Mouse (Mus musculus): Measurements from ENCODE around the gene Spata2.

Spata2 gene

DNA sequence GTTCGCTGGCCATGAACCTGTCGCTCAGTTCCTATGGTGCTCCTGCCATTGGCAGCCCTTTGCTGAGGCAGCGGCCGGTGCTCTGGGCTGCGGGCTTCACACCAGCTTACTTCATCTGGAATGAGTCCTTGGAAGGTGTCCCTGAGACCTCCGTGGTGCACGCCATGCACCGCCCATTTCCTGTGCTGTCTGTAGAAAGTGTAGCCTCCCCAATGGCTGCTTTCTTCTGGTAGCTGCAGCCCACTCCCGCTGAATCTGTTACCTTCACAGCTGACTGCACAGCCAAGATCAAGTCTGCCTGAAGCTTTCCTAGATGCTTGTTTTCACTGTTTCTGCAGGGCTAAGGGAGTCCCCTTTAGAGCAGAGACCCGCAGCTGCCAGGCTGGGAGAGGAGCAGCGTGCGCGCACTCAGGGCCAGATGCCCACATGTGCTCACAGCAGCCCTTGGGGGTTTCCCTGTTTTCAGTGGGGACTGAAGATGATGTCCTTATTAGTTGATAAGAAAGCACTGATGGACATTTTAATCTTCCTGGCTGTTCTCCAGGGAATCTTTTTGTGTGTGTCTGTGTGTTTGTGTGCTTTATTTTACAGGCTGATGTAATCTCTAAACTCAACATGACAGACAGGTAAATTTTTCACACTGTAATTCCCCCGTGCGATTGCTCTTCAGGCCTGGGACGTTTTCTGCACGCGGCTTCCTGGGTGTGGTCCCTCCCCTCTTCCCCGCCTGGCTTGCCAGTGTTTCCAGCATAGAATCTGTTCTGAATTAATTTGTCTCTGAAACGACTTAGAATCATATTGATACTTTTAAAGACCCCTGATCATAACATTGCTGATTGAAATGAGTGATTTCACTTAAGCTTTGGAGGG is 46.5 kb downstream of the Spata2 start:
- no peak for DNase-seq

DNA sequence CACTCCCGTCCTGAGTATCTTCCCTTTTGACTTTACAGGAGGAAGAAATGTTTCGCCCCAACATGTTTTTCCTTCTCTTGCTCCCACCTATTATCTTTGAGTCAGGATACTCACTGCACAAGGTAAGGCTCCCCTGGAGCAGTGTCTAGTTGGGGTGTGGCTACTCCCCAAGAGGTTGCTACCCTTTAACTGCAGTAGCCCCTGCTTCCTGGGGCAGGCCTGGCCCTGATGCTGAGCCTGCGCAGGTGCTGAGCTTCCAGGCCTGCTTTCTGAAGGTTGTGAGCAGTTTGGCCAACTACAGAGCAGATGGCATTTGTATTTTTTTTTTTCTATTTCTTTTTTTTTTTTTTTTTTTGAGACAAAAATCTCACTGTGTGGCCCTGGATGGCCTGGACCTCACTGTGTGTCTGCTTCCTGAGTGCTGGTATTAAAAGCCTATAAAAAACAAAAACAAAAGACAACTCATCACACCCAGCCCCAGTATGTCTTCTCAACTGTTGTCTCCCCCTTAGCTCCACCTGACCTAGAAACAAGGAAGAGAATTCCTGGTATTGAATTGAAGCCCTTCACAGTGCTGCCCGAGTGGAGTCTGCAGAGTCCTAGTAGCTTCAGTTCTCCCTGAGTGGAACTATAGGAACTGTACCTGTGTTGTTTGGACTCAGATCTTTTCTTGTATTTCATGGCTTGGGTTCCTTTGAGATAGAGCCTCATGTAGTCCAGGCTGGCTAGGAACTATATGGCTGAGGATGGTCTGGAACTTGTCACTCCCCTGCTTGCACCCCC is 49.1 kb downstream of the Spata2 start:
- no peak for DNase-seq

DNA sequence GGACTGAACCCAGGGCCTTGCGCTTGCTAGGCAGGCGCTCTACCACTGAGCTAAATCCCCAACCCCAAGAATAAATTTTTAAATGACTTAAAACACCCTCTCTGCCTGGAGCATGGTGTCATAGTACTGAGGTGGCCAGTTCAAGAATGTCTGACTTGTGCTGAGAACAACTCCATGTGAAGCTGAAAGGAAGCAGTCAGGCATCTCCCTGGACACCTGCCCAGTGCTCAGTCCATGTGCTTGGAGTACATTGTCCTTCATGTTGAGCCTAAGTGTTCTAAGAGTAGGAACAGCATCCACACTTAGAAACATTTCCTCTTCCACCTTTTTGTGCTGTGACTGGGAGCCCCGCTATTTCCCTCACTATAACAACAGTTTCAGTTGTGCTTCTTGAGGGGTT is 53.3 kb downstream of the Spata2 start:
- DNase-seq: no peak

DNA sequence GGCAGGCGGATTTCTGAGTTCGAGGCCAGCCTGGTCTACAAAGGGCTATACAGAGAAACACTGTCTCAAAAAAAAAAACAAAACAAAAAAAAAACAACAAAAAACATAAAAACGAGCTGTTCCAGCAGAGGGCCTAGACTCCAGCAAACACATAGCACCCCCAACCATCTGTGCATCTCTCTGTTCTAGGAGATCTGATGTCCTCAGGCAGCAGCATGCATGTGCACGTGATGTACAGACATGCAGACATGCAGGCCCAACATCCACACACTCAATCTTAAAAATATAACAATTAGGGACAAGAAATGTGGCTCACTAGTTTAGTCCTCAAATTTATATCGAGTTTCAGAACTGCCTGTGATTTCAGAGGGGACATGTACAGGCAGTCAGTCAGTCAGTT is 56.3 kb downstream of the Spata2 start:
- DNase-seq: peak; percentile 83

DNA sequence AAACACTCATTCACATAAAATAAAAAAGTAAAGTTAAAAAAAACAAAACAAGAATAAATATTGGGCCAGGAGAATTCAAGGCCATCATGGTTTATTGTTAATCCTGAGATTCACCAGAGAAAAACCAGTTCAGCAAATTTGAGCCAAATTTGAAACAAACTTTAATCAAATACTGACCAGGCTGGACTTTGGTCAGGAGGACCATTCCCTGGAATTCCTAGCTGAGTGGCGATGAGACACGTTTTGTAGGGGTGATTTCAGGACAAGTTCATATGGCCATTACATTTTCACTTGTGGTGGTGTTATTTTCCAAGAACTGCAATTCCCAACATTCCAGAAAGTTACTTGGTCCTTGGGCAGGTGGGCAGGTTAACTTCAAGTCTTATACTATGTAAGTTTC is 57.1 kb downstream of the Spata2 start:
- DNase-seq: no peak

DNA sequence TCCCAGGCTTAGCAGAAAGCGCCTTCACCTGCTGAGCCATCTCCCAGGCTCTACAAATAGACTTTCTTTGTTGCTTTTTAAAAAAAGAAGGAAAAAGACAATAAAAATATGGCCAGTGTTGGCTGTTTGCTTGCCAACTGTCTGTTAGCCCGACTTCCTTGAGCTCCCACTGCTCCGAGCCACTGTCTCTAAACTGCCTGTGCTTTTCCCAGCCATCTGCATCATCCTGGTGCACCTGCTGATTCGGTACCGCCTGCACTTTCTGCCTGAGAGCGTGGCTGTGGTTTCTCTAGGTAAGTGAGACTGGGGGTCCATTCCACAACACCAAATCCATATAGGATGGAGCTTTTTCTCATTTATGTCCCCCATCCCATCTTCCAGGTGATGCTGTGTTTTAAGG is 58.1 kb downstream of the Spata2 start:
- no peak for DNase-seq

DNA sequence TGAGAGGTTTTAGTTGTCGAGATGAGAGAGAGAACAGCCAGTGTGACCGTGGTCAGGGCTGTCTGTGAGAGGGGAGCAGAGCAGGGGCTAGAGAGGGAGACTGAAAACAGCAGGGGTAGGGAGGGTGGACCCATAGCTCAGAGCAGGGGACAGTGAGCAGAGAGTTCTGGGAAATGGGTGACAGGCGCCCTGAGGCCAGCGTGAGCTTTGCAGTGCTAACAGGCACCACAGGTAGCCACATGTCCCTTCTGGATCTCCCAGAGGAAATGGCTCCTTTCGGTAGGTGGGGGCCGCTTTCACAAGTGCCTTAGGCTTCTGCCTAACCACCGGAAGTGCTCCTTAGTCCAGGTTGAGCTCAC is 61.3 kb downstream of the Spata2 start:
- no peak for DNase-seq

Measured in layer of hippocampus, adult 9-11 months (tissue).